Mouse (Mus musculus) erythroblast, embryonic 14.5 days (primary cell): ENCODE results near the gene Crtc1.

Experiments
- GATA1 ChIP-seq: IDR thresholded peaks from 2 replicates; pipeline ENCODE4 v1.6.1; 2012; ENCODE audit warnings: low read length, inconsistent platforms, mixed read lengths
- TAL1 ChIP-seq: IDR thresholded peaks from 3 replicates; pipeline ENCODE4 v1.6.1; 2012; ENCODE audit warnings: low read length, inconsistent platforms, mixed read lengths

DNA sequence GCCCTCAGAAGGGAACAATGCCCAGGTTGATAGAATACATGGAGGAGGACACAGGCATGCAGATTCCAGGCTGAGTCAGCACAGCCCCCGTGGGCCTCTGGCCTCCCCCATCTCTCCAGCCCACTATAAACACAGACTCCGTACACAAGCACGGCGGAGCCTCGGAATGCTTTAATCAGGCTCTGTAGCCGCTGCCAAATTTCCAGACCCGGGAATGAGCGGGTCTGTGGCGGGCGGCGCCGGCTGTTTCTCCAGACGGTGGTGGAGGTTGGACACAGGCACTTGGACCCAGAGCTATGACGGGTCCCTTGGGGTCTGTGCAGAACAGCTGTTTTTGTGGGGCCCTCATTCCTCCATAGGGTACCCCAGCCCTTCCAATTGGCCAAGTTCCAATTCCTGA, 20.4 kb downstream of the Crtc1 start:
- TF ChIP-seq TAL1 (no peak), GATA1 (no peak)
